Mouse (Mus musculus): ENCODE measurements around the gene Abhd11.

The Abhd11 gene

GRCm38 (mm10) chr5:134986298-134987268 lies 22.4 kb upstream of the Abhd11 start:
- DNase-seq = no peak

- DNase-seq = no peak
Observed at GRCm38 (mm10) chr5:134989166-134989565, 19.8 kb upstream of the Abhd11 start.

GRCm38 (mm10) chr5:134989741-134990140 lies 19.2 kb upstream of the Abhd11 start:
- DNase-seq = no peak

GRCm38 (mm10) chr5:134992566-134992965 lies 16.4 kb upstream of the Abhd11 start:
- DNase-seq = no peak

GRCm38 (mm10) chr5:134998359-134998758 lies 10.6 kb upstream of the Abhd11 start:
- DNase-seq = no peak

- DNase-seq = no peak
Observed at GRCm38 (mm10) chr5:134999797-135000196, 9.2 kb upstream of the Abhd11 start.

- no peak for DNase-seq
Observed at GRCm38 (mm10) chr5:135000751-135001150, 8.2 kb upstream of the Abhd11 start.

GRCm38 (mm10) chr5:135001309-135001708 lies 7.6 kb upstream of the Abhd11 start:
- peak; percentile 51 to 67 for DNase-seq

- no peak for DNase-seq
Observed at GRCm38 (mm10) chr5:135002151-135002550, 6.8 kb upstream of the Abhd11 start.

- DNase-seq = peak; percentile 39 to 51
Observed at GRCm38 (mm10) chr5:135007802-135008571, 965 bp upstream of the Abhd11 start.

- peak; percentile 84 to 85 for DNase-seq
Observed at GRCm38 (mm10) chr5:135009590-135010319, 803 bp downstream of the Abhd11 start.

- DNase-seq = no peak
Observed at GRCm38 (mm10) chr5:135010320-135010709, 1.4 kb downstream of the Abhd11 start.

GRCm38 (mm10) chr5:135010841-135011743 lies 2.1 kb downstream of the Abhd11 start:
- no peak for DNase-seq

- peak in 1 of 2 experiments; percentile 26 for DNase-seq
Observed at GRCm38 (mm10) chr5:135011809-135012613, 3.1 kb downstream of the Abhd11 start.

- DNase-seq = peak; percentile 80
Observed at GRCm38 (mm10) chr5:135012671-135013441, 3.9 kb downstream of the Abhd11 start.

GRCm38 (mm10) chr5:135015497-135015896 lies 6.5 kb downstream of the Abhd11 start:
- DNase-seq = peak; percentile 83 to 86

- no peak for DNase-seq
Observed at GRCm38 (mm10) chr5:135016224-135016759, 7.3 kb downstream of the Abhd11 start.

GRCm38 (mm10) chr5:135021814-135022213 lies 12.9 kb downstream of the Abhd11 start:
- DNase-seq = no peak

GRCm38 (mm10) chr5:135023344-135024173 lies 14.6 kb downstream of the Abhd11 start, which contains the start of gene Stx1a:
Gene Stx1a, plus strand, starts transcription at chr5:135023482.
- peak; percentile 91 to 93 for DNase-seq
